Mouse (Mus musculus): ENCODE results near the gene Erh.

Erh gene

DNA sequence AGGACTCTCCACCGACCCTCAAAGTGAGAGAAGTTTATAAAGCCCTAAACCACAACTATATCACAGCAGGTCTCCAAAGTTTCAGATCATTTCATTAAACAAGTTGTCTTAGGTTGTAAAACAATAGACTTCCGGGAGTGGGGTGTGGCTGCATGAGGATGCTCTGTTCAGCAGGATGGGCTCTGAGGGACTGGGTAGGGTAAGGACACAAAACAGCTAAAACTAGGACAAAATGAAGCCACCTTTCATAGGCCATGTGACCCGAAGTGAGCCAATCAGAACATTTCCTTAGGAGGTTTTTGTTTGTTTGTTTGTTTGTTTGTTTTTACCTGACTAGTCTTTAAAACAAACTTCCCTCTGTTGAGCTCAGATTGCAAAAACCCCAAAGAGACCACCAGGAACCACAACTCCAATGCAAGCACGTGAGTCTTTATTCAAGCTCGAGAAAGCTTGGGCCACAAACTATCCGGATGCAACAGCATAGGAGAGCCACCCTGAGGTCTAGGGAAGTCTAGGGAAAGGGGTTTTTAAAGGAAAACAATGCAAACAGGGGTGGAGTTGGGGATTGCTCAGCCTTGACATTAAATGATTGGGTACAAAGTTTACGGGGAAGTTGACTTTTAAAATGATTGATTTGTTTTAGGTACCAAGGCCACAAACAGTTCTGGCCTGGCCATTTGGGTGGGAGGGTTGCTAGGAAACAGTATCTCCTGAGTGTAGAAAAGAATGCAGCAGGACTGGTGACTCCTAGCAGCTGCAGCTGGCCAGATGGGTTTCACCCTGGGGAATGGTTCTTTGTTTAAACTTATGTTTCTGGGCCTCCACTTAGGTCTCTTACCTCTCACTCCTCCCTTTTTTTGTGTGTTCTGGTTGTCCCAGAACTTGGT is 28.5 kb downstream of the Erh start:
- no peak for DNase-seq (ENCODE audit: low read depth, low spot score)

- no peak for DNase-seq (ENCODE audit: low read depth, low spot score)
These were observed 31.9 kb downstream of the Erh start for GRCm38 (mm10) chr12:80612113-80612791.

DNA sequence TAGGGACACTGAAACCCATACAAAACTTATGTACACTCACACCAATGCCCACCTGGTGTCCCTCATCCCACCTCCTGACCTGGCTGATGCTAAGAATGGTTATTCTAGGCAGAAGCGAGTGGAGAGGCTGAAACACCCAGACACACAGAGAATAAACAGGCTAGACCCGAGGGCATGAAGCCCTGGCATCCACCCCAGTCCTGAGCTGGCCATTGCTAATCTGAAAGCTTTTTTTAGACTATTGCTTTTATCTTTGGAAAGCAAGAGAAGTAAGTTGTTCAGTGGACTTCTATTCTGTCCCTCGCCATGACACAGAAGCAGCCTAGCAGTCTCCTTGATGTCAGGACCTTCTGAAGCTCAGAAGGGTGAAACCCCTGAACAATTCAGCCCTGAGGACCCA is 34.2 kb downstream of the Erh start:
- DNase-seq (ENCODE audit: low read depth, low spot score) = no peak

DNA sequence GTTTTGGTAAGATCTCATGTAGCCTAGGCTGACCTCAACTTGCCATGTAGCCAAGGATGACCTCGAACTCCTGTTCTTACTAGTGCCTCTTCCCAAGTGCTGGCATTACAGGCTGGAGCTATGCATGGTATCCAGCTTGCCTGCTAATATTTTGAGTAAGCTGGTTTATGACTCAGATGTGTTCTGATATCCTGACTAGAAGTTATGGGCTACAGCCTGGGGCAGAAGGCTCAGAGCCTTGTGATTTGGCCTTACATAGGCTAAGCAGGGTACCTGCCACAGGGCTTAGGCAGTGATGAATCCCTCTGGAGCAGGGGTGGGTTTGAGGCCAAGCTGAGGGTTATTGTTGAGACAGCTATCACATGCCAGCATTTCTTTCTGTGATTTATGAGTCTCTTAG is 35.6 kb downstream of the Erh start:
- no peak for DNase-seq (ENCODE audit: low read depth, low spot score)

DNA sequence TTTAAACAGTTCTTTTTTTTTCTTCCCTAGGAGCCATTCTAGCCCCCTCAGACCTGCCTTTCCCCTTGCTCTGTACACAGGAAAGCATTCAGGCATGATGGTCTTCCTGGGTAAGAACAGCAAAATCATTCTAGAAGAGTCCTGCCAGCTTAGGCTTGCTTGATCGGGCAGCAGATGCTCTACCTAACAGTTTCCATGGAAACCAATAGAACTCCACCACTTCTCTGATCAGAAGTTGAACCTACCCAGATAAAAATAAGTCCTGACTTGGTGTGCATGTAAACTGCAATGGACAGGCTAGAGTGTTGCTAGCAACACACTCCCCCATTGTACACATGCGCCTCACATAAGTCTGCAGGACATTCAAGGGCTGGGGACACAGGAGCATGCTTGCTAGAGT is 39.9 kb downstream of the Erh start:
- no peak for DNase-seq (ENCODE audit: low read depth, low spot score)

GRCm38 (mm10) chr12:80603566-80603965 is 40.6 kb downstream of the Erh start:
- no peak for DNase-seq (ENCODE audit: low read depth, low spot score)

DNA sequence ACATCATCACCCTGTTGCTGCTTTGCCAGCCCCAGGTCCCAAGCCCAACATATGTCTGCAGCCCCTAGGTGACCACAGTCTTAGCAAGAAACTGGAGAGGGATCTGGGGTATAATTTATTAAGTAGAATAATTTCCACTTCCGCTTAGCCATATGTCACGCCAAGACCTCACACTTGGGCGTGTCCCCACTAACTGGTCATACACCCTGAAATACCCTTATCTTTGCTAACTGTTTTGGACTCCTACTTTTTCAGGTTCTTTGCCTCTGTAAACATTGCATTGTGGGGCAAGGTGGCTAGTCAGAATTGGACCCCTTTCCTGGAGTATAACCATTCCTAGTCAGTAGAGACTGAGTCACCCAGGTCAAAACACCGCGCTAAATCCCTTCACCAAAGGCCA is 41.7 kb downstream of the Erh start:
- no peak for DNase-seq (ENCODE audit: low read depth, low spot score)

DNA sequence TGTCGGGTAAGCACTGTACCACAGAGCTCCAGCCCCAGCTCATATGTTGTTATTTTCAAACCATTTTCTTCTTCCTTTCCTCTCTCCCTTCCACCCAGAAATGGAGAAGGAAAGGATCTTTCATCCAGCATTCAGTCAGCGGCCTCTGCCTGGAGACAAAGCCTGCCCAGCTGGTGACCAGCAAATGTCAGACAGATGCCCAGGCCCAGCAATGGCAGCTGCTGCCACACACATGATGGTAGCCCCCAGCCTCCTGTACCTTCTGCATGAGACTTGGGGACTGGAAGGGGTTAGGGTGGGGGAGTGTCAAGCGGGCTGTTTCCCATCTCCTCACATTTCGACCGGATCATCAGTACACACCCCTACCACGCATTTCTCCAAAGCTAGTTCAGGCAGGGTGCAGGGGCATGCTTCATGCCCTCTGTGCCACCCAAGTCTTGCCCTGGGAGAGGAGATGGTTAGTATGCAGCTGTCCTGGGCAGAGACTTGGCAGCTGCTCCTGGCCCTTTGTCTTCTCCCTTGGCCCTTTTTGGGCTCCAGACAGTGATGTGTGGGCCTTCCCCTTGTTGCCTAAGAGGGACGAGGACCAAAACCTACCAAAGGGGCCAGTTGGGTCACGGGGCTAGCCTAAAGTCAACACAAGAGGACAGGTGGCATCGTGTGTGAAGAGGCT is 42.4 kb downstream of the Erh start:
- no peak for DNase-seq (ENCODE audit: low read depth, low spot score)

GRCm38 (mm10) chr12:80598756-80599155 is 45.4 kb downstream of the Erh start:
- DNase-seq (ENCODE audit: low read depth, low spot score) = no peak

- no peak for DNase-seq (ENCODE audit: low read depth, low spot score)
These were observed 45.9 kb downstream of the Erh start for GRCm38 (mm10) chr12:80598236-80598635.

DNA sequence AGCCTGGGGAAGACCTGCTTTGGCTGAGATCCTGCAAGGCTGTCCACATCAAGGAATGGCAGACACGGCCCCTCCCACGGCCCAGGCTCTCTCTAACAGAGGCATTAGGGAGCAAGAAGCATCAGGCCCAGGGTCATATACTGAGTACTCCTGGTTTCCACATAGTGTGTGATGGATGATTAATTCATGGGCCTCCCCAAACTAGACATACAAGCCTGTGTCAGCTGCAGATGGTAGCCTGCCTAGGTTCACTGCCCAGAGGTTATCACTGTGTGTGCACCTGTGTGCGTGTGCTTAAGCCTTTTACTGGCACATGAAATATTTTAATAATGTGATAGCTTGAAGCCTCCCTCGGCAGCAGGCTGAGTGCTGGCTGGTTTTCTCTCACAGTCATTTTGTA is 48.2 kb downstream of the Erh start:
- no peak for DNase-seq (ENCODE audit: low read depth, low spot score)

GRCm38 (mm10) chr12:80595566-80595965 is 48.6 kb downstream of the Erh start:
- DNase-seq (ENCODE audit: low read depth, low spot score) = no peak

DNA sequence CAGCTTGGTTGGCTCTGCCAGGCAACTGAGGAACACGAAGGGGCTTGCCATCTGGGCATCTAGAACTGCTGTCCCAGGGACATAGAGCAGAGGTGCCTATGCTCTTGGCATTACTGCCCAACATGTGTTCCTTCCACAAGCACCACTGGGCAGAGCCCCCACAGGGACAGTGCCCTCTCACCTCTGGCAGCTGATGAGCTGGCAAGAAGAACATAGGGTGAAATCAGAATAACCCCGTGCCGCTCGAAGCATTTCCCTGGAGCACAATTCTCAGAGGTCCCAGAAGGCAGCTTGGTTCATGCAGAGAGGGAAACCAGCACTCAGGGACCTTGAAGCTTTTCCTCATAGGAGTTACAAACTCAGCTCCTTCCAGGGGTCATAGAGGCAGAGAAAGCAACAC is 49.4 kb downstream of the Erh start:
- no peak for DNase-seq (ENCODE audit: low read depth, low spot score)

GRCm38 (mm10) chr12:80594141-80594540 is 50.0 kb downstream of the Erh start:
- no peak for DNase-seq (ENCODE audit: low read depth, low spot score)

GRCm38 (mm10) chr12:80584973-80585372 is 59.2 kb downstream of the Erh start:
- DNase-seq (ENCODE audit: low read depth, low spot score) = no peak
